10 mouse cellular contexts compared by ENCODE assay signal in the genomic region with DNA sequence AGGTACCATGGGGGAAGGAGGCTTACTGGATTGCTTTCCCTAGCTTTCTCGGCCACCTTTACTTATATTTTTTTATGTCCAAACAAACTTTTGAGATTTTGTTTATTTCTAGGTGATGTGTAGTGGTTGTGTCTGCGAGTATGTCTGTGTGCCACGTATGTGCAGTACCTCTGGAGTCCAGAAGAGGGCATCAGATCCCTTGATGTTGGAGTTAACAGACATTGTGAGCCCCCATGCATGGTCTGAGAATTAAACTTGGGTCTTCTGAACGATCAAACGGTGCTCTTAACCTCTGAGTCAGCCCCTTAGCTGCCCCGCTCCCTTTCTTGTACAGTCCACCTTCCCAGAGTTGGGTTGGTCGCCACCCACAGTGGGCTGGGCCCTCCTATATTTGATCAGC. TPM values are rescaled to one million over a fixed set of nuclear protein-coding genes. Genes with fewer than 3 reads are reported as not detected.
DNase-seq lines count a peak whose midpoint lies in the region; ATAC-seq and TF ChIP-seq lines count a peak whose summit lies in the region.
"Had no signal": no experiment of that assay in that cellular context is flagged by ENCODE, and none has a peak within 500 bp of the region (broad histone marks: within the 10 kb centered on the region; RNA-seq: fewer than 3 reads in every experiment).

No protein-coding gene starts in this region.

- H3K4me2 ChIP-seq in liver, embryonic 12.5 days: no peak overlapping the region

- H3K4me1 ChIP-seq in liver, embryonic 12.5 days: peaks cover 21% of the 10 kb centered on the region
- H3K4me1 ChIP-seq in bone marrow, adult 2 months (ENCODE audit: control insufficient read depth, insufficient read depth, low read length): peaks cover 3% of the 10 kb centered on the region; the same call in 1 of the 2 replicates
- H3K4me1 ChIP-seq in testis, adult 2 months (ENCODE audit: control insufficient read depth, insufficient read depth, low read length): peaks cover 14% of the 10 kb centered on the region

- 52% methylated on average over 7 of the region's 7 CpGs for WGBS in liver, embryonic 12.5 days (ENCODE audit: insufficient replicate concordance)
- 75% methylated on average over 7 of the region's 7 CpGs for WGBS in bone marrow, adult 2 months

- H3K9ac ChIP-seq in liver, embryonic 12.5 days: no peak overlapping the region

- peaks cover 6% of the 10 kb centered on the region; the same call in 1 of the 2 replicates for H3K9me3 ChIP-seq in liver, embryonic 12.5 days (replicated peaks)

- H3K4me3 ChIP-seq in liver, embryonic 12.5 days: no peak overlapping the region
- H3K4me3 ChIP-seq in bone marrow, adult 2 months (replicated peaks; ENCODE audit: control insufficient read depth, low read depth, low read length): no peak overlapping the region
- no peak overlapping the region for H3K4me3 ChIP-seq in testis, adult 2 months (ENCODE audit: control insufficient read depth, low read depth, low read length)

- no peaks in the 10 kb centered on the region for H3K27me3 ChIP-seq in liver, embryonic 12.5 days (replicated peaks)
- no peaks in the 10 kb centered on the region for H3K27me3 ChIP-seq in testis, adult 2 months (ENCODE audit: control insufficient read depth, insufficient read depth, low read length)

- no peak overlapping the region for H3K27ac ChIP-seq in liver, embryonic 12.5 days
- no peak overlapping the region for H3K27ac ChIP-seq in bone marrow, adult 2 months (ENCODE audit: control insufficient read depth, insufficient read depth, low read depth, low read length, poor library complexity)
- no peak overlapping the region for H3K27ac ChIP-seq in testis, adult 2 months (ENCODE audit: control insufficient read depth, insufficient read depth, low read depth, low read length)

- no peak for ATAC-seq in liver, embryonic 12.5 days
- ATAC-seq in erythroblast, adult 5-6 weeks (replicated peaks; ENCODE audit: low FRiP score, poor library complexity, severe bottlenecking): no peak
- ATAC-seq: forebrain, embryonic 16.5 days had no signal

- no peak for TF ChIP-seq POLR2A in bone marrow, adult 2 months (IDR thresholded peaks at IDR 0.05; ENCODE audit: borderline replicate concordance, control insufficient read depth, low read depth, low read length)
- no peak for TF ChIP-seq POLR2A in testis, adult 2 months (IDR thresholded peaks at IDR 0.05; ENCODE audit: control insufficient read depth, low read depth, low read length)

- H3K36me3 ChIP-seq in liver, embryonic 12.5 days: no peaks in the 10 kb centered on the region
- no peaks in the 10 kb centered on the region for H3K36me3 ChIP-seq in testis, adult 2 months (ENCODE audit: control insufficient read depth, insufficient read depth, low read length)

- TF ChIP-seq CTCF in bone marrow, adult 2 months (IDR thresholded peaks at IDR 0.05; ENCODE audit: control insufficient read depth, insufficient read depth, low read length): peak; percentile 64
- TF ChIP-seq CTCF in testis, adult 2 months (IDR thresholded peaks at IDR 0.05; ENCODE audit: control insufficient read depth, insufficient read depth, insufficient replicate concordance, low read depth, low read length): peak; percentile 41; the same call in 1 of the 2 replicates

- DNase-seq in cerebellum, postnatal 10 days: peak; percentile 70 to 80
- no peak for DNase-seq in cerebellum, adult 9-11 months
- DNase-seq in liver: peak; percentile 53
- DNase-seq in frontal cortex, postnatal 36 days (ENCODE audit: low spot score in 2 of 2): no peak
- DNase-seq: cerebellum, adult 11 months had no signal

RNA-seq across cellular contexts. Expression of a gene that starts 4.4 kb away (rescaled TPM):
- 4.0 and 4.1 TPM in 2 replicates for polyA plus RNA-seq in liver, embryonic 12.5 days (2016; fragmentation: Nextera tagmentation; extraction: Ambion mirVana)
- 10.8 and 20.0 TPM in 2 replicates for polyA plus RNA-seq in bone marrow, adult 2 months (2011; ENCODE audit: insufficient read depth, insufficient read length, low replicate concordance, missing spikeins)
- polyA plus RNA-seq in testis, adult 2 months (2012; rRNA removed): 7.1 and 8.4 TPM in 2 replicates
- total RNA-seq in erythroblast, adult 5-6 weeks (2015; ENCODE audit: low replicate concordance): 16.1 and 30.1 TPM in 2 replicates
- total RNA-seq in erythroblast, adult 5-6 weeks (2017; ENCODE audit: low replicate concordance): 10.3 and 16.4 TPM in 2 replicates

Comparison
In these comparisons a context has a peak if more than half of its experiments do, and no peak if none do; other contexts are left out.
1. DNase-seq: peak in cerebellum, postnatal 10 days (2 of 2) and liver (single experiment); none in cerebellum, adult 9-11 months (single experiment) and frontal cortex, postnatal 36 days (0 of 2).